Mouse (Mus musculus) kidney, adult 2 months (tissue): ENCODE data around the gene Rarb. TPM values are rescaled to one million over a fixed set of nuclear protein-coding genes. Genes with fewer than 3 reads are reported as not detected.

Experiments
- DNase-seq: peaks from one replicate; pipeline ENCODE4 v3.0.0; 2021
- H3K27ac ChIP-seq: fragments of 200-500 bp; 2 replicates; pipeline ENCODE4 v1.5.1; 2012; ENCODE audit warnings: low read depth, low read length, control low read depth, inconsistent platforms; ENCODE audit not compliant: insufficient read depth
- H3K27me3 ChIP-seq: fragments of 200-500 bp; replicated peaks from 2 replicates; pipeline ENCODE4 v1.6.1; 2012; ENCODE audit warnings: mild to moderate bottlenecking, moderate library complexity, low read length, inconsistent platforms; ENCODE audit not compliant: control insufficient read depth, insufficient read depth
- H3K36me3 ChIP-seq: fragments of 200-500 bp; 2 replicates; pipeline ENCODE4 v1.6.1; 2012; ENCODE audit warnings: mild to moderate bottlenecking, moderate library complexity, low read length, inconsistent platforms; ENCODE audit not compliant: control insufficient read depth, insufficient read depth
- H3K4me1 ChIP-seq: fragments of 200-500 bp; 2 replicates; pipeline ENCODE4 v1.6.1; 2011; ENCODE audit warnings: low read length; ENCODE audit not compliant: control insufficient read depth, insufficient read depth
- H3K4me3 ChIP-seq: fragments of 200-500 bp; 2 replicates; pipeline ENCODE4 v1.5.1; 2011; ENCODE audit warnings: mild to moderate bottlenecking, low read depth, low read length, control low read depth; ENCODE audit not compliant: insufficient read depth
- CTCF ChIP-seq: fragments of 200-500 bp; conservative IDR thresholded peaks from 2 replicates; pipeline ENCODE4 v1.5.1; 2011; ENCODE audit warnings: low read depth, mild to moderate bottlenecking, control low read depth, low read length, moderate library complexity, mixed read lengths; ENCODE audit not compliant: insufficient read depth, insufficient read length
- POLR2A ChIP-seq: fragments of 200-500 bp; IDR thresholded peaks from one replicate; pipeline ENCODE4 v1.6.1; 2011; ENCODE audit warnings: low read depth, low read length, control low read depth
- WGBS: fragments of 180-500 bp; shearing (Covaris S2); methylation state at CpG from one replicate; pipeline ENCODE4 v1.1.7; 2018; 5-methylcytosine and 5-hydroxymethylcytosine counted together
- polyA plus RNA-seq: library from polyadenylated mRNA; depleted of rRNA; stranded (reverse); fragments of >200 nt; gene quantifications from 2 replicates; pipeline ENCODE4 v1.2.3, GENCODE M21; 2012

Rarb gene
- polyA plus RNA-seq, 1 experiment: 7.5 TPM

DNA sequence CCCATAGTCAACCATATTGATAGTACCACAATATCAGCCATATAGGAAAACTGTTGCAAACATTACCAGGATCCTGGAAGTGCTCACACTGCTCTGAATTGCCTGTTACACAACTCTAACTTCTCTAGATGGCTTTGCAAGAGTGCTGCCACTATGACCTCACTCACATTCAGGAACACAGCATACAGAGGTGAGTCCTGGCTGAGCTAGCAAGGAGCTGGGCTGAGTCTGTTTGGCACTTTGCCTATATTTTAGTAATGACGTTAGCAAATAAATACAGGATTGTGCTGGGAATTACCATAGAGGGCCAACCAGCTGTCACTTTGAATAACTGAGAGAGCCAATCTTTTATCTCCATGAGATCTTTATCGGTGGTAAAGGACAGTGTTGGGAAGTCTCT, 86.9 kb downstream of the Rarb start:
- 44% methylated on average over 2 of the region's 2 CpGs for WGBS
- TF ChIP-seq POLR2A: no peak
- TF ChIP-seq CTCF: no peak
- Histone ChIP-seq H3K27ac (no peak overlapping the region), H3K36me3 (no peaks in the 10 kb centered on the region), H3K27me3 (no peaks in the 10 kb centered on the region; the same call in 1 of the 2 replicates), H3K4me1 (0 out of 2 replicates have a peak, but pooled peaks cover 6% of the 10 kb centered on the region), H3K4me3 (no peak overlapping the region)
- DNase-seq: no peak

GRCm38 (mm10) chr14:16728175-16728838, 90.6 kb downstream of the Rarb start:
- H3K36me3 ChIP-seq: no peaks in the 10 kb centered on the region
- H3K4me3 ChIP-seq: no peak overlapping the region
- no peak for TF ChIP-seq POLR2A
- TF ChIP-seq CTCF: no peak
- H3K4me1 ChIP-seq: no peaks in the 10 kb centered on the region
- 86% methylated on average over 2 of the region's 2 CpGs for WGBS
- H3K27ac ChIP-seq: no peak overlapping the region
- DNase-seq: peak; percentile 47
- no peaks in the 10 kb centered on the region for H3K27me3 ChIP-seq

DNA sequence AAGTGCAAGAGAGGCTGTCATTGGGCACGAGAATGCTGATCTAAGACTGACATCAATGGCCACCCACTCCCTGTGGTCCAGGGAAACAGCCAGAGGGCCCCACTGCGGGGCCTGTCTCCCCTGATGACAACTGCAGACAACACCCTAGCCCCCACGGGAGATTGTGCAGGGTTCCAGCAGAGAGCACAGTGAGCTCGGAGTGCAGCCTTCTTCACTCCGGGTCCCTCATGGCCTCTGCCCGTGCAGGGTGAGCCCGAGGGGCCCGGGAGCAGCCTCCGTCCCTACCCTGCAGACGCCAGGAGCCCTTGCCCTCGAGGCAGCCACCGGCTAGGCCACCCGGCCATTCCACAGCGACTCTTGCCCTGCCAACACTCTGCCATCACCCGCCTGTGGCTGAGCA, 95.0 kb downstream of the Rarb start:
- Histone ChIP-seq H3K27ac (no peak overlapping the region), H3K36me3 (no peaks in the 10 kb centered on the region), H3K27me3 (no peaks in the 10 kb centered on the region), H3K4me1 (no peaks in the 10 kb centered on the region), H3K4me3 (no peak overlapping the region)
- DNase-seq: no peak
- WGBS: 92% methylated on average over 15 of the region's 15 CpGs
- no peak for TF ChIP-seq CTCF

DNA sequence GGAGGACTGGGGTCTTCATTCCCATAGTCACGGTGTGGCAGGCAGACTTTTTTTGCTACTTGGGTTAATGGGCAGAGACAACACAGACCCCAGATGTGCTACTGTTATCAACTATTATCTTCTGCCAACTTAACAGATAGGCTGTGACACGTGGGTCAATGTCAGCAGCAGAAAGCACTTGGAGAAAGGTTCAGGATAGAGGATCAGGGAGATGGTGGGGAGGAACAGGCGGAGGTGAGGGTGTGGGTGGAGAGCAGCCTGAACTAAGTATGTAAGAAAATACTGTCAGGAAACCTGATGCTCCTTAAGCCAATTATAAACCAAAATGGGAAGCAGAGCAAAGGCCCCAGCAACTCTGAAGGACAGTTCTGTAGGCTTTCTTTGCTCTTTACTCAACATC, 101.1 kb downstream of the Rarb start:
- Histone ChIP-seq H3K27me3 (no peaks in the 10 kb centered on the region), H3K36me3 (no peaks in the 10 kb centered on the region), H3K27ac (no peak overlapping the region), H3K4me1 (no peaks in the 10 kb centered on the region), H3K4me3 (no peak overlapping the region)
- DNase-seq: no peak
- WGBS: 68% methylated on average over 3 of the region's 3 CpGs
- TF ChIP-seq CTCF: no peak
- TF ChIP-seq POLR2A: no peak

- no peak for DNase-seq
- H3K36me3 ChIP-seq: no peaks in the 10 kb centered on the region
- no peaks in the 10 kb centered on the region for H3K27me3 ChIP-seq
- H3K4me3 ChIP-seq: no peak overlapping the region
- no peak for TF ChIP-seq CTCF
- TF ChIP-seq POLR2A: no peak
- no peak overlapping the region for H3K27ac ChIP-seq
- 69% methylated on average over 9 of the region's 9 CpGs for WGBS
- H3K4me1 ChIP-seq: no peaks in the 10 kb centered on the region
Observed at GRCm38 (mm10) chr14:16714344-16714955, 104.5 kb downstream of the Rarb start.

DNA sequence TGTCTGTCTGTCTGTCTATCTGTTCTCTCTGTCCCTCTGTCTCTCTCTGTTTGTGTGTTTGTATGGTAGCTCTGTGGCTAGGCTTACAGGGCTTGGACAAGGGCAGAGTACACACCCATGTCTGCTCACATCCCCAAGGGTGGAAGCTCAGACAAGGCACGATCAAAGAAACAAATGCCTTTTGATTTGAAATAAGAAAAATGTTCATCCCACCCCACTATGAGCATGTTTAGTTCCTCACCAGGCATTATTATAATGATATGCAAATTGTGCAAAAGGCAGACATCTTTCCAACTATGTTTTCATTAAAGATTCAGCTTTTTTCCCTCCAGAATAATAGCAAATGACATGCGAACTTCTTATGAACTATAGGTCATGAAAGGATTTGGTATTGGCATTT, 105.2 kb downstream of the Rarb start:
- no peaks in the 10 kb centered on the region for H3K36me3 ChIP-seq
- WGBS: 90% methylated on average over 2 of the region's 2 CpGs
- no peak for DNase-seq
- no peak overlapping the region for H3K4me3 ChIP-seq
- TF ChIP-seq CTCF: no peak
- no peak overlapping the region for H3K27ac ChIP-seq
- no peaks in the 10 kb centered on the region for H3K27me3 ChIP-seq
- H3K4me1 ChIP-seq: no peaks in the 10 kb centered on the region

GRCm38 (mm10) chr14:16699228-16699627, 119.7 kb downstream of the Rarb start:
- Histone ChIP-seq H3K27ac (no peak overlapping the region), H3K4me1 (no peaks in the 10 kb centered on the region), H3K36me3 (no peaks in the 10 kb centered on the region), H3K4me3 (no peak overlapping the region), H3K27me3 (no peaks in the 10 kb centered on the region)
- 72% methylated on average over 4 of the region's 4 CpGs for whole genome bisulfite sequencing
- DNase-seq: peak; percentile 58
- no peak for TF ChIP-seq POLR2A
- no peak for TF ChIP-seq CTCF
